ENCODE assay signal across 7 mouse cellular contexts in the genomic region with DNA sequence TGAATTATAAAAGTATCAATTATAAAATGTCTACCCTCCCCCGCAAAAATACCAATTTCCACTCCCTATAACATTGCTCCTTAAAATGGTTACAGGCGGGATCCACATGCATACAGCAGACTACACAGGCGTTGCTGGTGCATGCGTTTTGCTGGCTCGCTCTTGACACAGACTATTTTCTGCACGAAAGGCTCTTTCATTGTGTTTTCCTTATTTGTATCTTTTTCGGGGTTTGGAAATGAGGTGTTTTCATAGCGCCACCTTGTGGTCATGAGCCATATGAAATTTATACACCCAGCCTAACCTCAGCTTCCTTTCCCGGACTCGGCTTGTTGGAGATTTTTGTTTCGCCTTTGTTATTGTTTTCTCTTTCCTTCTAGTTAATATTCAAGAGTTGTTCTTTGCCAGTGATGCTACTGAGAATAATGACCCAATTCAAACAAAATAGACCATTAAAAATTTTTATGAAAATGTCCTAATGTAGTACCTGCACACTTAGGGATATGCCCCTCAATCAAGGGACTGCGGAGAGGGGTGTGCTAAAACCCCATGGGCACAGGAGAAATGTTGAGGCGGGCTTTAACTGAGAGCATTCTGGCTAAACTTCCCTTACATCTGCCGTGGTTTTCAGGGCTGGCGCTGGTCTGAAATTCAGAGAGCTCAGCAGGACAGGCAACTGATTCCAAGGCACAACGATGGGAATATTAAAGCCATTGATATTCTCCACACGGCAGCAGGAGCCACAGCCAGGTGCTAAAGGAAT. TPM values are rescaled to one million over a fixed set of nuclear protein-coding genes. Genes with fewer than 3 reads are reported as not detected.
DNase-seq lines count a peak whose midpoint lies in the region; ATAC-seq and TF ChIP-seq lines count a peak whose summit lies in the region.

No protein-coding gene starts in this region.

- no peak overlapping the region for H3K9ac ChIP-seq in intestine, embryonic 14.5 days (ENCODE audit: low read length)

- H3K36me3 ChIP-seq in intestine, embryonic 14.5 days (ENCODE audit: control insufficient read depth, insufficient read depth, low read length): no peaks in the 10 kb centered on the region

- no peak overlapping the region for H3K27ac ChIP-seq in cortical plate, adult 2 months (ENCODE audit: insufficient read depth, low read length)
- H3K27ac ChIP-seq in intestine, embryonic 14.5 days (ENCODE audit: low read depth): no peak overlapping the region

- no peaks in the 10 kb centered on the region for H3K27me3 ChIP-seq in intestine, embryonic 14.5 days (replicated peaks; ENCODE audit: control insufficient read depth, insufficient read depth, low read length)

- no peaks in the 10 kb centered on the region for H3K9me3 ChIP-seq in intestine, embryonic 14.5 days (ENCODE audit: control insufficient read depth, low read length)

- TF ChIP-seq POLR2A in cortical plate, adult 2 months (IDR thresholded peaks at IDR 0.05; ENCODE audit: extremely low read depth, insufficient read depth, low read length): no peak

- H3K4me1 ChIP-seq in cortical plate, adult 2 months (ENCODE audit: control insufficient read depth, insufficient read depth, low read length): peaks cover 4% of the 10 kb centered on the region; the same call in 1 of the 2 replicates
- H3K4me1 ChIP-seq in intestine, embryonic 14.5 days (replicated peaks; ENCODE audit: control insufficient read depth, insufficient read depth, low read length): peaks cover 3% of the 10 kb centered on the region; the same call in 1 of the 2 replicates

- H3K4me3 ChIP-seq in cortical plate, adult 2 months (ENCODE audit: insufficient read depth, low read length): no peak overlapping the region
- no peak overlapping the region for H3K4me3 ChIP-seq in intestine, embryonic 14.5 days (ENCODE audit: low read depth, low read length)

- peak; percentile 68 for TF ChIP-seq CTCF in cortical plate, adult 2 months (IDR thresholded peaks at IDR 0.05; ENCODE audit: extremely low read depth, insufficient read depth, low read length)

- whole genome bisulfite sequencing in intestine, embryonic 14.5 days: 28% methylated on average over 17 of the region's 17 CpGs

- no peak overlapping the region; the same call in 1 of the 2 replicates for H3K4me2 ChIP-seq in intestine, embryonic 14.5 days (ENCODE audit: low read length)

- peak; percentile 59 for DNase-seq in adrenal gland, adult 2 months
- peak; percentile 42 to 65 for DNase-seq in gastrocnemius, postnatal 4 days (ENCODE audit: low spot score in 2 of 2)
- peak; percentile 75 for DNase-seq in intestine, embryonic 14.5 days (ENCODE audit: low spot score)
- DNase-seq in left cerebral cortex, adult 8-10 months (ENCODE audit: low spot score in 2 of 2): peak; percentile 53 to 57
- peak; percentile 51 to 78 for DNase-seq in lung, postnatal 4 days
- peak; percentile 87 to 88 for DNase-seq in right cerebral cortex, postnatal 10 days (ENCODE audit: low spot score in 2 of 2)

- ATAC-seq in intestine, embryonic 14.5 days (replicated peaks; ENCODE audit: low FRiP score, low TSS enrichment, low read depth): 0 out of 2 replicates have a peak, but pooled peaks have one; percentile 60

RNA-seq across cellular contexts. Expression of gene Cd180, which starts 48.4 kb away (rescaled TPM):
- total RNA-seq in adrenal gland, adult 2 months (2021): 1 to 10 TPM; 1.2 to 2.7 TPM
- 3.1 and 3.5 TPM in 2 replicates for polyA plus RNA-seq in adrenal gland, adult 2 months (2012; rRNA removed)
- polyA plus RNA-seq in cortical plate, adult 2 months (2012; rRNA removed): 1.9 and 2.1 TPM in 2 replicates
- 1 to 10 TPM; 1.8 to 2.0 TPM for total RNA-seq in gastrocnemius, postnatal 4 days (2021)
- polyA plus RNA-seq in intestine, embryonic 14.5 days (2014; fragmentation: Nextera tagmentation; extraction: Ambion mirVana): 0.51 and 0.55 TPM in 2 replicates
- total RNA-seq in left cerebral cortex, adult 8-10 months (2022): 10 to 100 TPM in 2 of 4 experiments, 1 to 10 TPM in 2; 3.2 to 14.1 (median 7.3) TPM
